Mouse (Mus musculus): ENCODE data around the gene Ctps.
"Not testable (repeated sequence)": the region's sequence is repeated elsewhere in the genome, so short reads cannot be mapped to it uniquely, and the experiment has no call there.

Gene Ctps

DNA sequence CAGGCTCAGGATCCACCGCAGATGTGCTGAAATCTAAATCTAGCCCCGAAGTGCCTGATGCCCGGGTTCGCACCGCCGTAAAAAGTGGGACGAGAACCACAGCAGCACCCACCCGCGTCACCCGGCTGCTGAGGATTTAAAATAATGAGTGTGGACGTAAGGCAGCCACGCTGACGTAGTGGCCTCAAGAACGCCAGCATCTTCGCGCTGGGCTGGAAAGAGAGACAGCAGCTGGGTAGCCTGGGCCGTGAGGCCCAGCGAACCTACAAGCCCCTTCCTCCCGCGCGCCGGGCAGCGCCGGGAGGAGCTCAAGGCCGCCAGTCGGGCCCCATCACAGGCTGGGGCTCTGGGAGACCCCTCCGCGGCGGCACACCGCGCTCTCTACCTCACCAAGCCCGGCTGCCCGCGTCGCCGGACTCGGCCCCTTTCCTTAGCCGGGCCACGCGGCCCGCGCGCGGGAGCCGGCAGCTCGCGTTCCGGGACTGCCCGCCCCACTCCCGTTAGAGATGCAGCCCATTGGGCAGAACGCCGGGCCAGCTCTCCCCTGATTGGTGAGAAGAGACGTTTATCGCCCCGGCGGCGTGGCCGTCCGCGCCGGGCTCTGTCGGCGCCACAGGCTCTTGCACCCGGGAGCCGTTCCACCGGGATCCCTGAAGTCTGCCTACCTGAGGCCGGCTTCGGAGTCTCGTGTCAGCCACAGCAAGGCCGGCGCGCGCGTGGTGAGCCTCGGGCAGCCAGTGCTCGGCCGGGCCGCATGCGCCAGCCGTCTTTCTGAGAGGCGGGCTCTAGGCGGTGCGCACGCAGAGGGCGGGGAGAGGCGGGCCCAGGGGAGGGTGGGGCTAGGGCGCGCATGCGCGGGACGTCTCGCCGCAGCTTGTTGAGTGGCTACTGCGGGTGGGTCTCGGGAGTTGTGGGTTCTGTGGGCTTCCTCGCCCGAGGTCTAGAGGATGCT, at the start of gene Ctps:
Gene Ctps (minus strand): TSS at position 791 of the 952 bp plus-strand sequence.
- DNase-seq (ENCODE audit: low spot score in 2 of 2) = peak; percentile 96 to 97

- no peak for DNase-seq (ENCODE audit: low spot score in 2 of 2)
Observed at GRCm38 (mm10) chr4:120616199-120617025, 46.3 kb upstream of the Ctps start.

DNA sequence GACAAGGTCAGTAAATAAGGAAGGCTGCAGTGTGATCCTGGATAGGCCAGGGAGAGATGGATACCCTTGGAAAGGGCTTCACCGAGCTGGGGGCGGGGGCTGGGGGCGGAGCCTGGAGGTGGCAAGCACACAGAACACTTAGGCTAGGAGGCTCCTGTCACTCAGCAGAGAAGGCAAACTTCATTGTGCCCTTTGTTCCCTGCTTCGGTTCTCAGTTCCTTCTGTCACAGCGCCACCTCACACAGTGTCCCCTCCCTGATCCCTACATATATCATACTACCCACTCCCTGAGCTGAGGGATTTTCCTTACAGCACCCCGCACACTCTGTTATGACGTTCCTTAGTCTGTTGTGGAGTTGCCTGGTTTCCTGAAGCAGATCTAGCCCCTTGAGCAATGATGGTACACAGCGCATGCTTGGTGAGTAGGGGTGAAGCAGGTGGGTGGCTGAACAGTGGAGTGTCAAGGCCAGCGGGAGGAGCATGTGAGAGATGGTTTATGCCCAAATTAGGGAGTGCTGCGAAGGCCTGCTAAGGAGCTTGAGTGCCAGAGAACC, 45.5 kb upstream of the Ctps start:
- DNase-seq (ENCODE audit: low spot score in 2 of 2) = peak; percentile 68 to 70

DNA sequence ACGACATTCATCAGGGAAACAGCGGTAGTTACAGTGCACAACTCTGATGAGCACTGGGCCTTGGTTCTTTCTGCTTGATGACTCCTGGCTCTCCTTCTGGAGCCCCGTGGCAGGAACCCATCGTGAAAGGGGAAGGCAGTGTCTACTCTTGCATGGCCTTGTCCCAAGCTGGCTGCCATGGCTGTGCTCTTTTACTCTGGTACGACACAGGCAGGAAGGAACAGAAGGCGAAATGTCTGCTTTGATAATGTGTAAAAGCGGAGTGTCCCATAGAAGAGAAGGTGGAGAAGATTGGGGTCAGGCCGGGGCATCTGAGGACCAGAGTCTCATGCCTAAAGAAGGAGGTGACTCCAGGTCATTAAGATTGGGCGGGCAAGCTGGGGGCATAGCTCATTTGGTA, 44.6 kb upstream of the Ctps start:
- no peak for DNase-seq (ENCODE audit: low spot score in 2 of 2)

- DNase-seq (ENCODE audit: low spot score in 2 of 2) = peak; percentile 83 to 86
Observed at GRCm38 (mm10) chr4:120613691-120614329, 43.7 kb upstream of the Ctps start.

- DNase-seq (ENCODE audit: low spot score in 2 of 2) = peak; percentile 62 to 64
Observed at GRCm38 (mm10) chr4:120612304-120613080, 42.4 kb upstream of the Ctps start.

DNA sequence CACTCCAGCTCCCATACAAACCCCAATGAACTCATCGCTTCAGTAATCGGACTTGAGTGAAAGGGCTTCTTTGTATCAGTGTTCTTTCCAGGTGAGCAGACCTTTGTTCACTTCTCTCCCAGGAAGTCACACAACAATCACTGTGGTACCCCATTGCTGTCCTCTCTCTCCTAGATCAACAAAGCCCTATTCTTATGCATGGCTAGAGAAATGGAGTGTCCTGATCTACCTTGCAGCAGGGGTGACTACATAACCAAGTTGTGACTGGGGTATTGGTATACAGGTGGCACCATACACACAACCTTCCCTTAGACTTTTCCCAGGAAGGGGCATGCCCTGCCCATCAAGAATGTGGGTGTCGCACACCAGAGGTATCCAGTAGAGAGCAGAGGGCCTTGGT, 40.9 kb upstream of the Ctps start:
- DNase-seq (ENCODE audit: low spot score in 2 of 2) = no peak

GRCm38 (mm10) chr4:120606941-120607340, 36.9 kb upstream of the Ctps start:
- no peak for DNase-seq (ENCODE audit: low spot score in 2 of 2)

GRCm38 (mm10) chr4:120602669-120603068, 32.6 kb upstream of the Ctps start:
- no peak for DNase-seq (ENCODE audit: low spot score in 2 of 2)

DNA sequence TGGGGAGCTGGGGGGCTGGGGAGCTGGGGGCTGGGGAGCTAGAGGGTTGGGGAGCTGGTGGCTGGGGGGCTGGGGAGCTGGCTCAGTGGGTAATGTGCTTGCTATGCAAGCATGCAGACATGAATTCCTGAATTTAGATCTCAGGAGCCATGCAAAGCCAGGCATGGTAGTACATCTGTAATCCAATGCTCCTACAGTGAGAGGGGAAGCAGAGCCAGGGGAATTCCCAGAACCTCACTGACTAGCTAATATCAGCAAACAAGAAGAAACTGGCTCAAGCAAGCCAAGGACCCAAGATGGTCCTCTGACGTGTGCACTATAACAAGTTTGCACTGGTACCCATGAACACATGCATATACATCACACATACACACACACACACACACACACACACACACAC, 31.7 kb upstream of the Ctps start:
- DNase-seq (ENCODE audit: low spot score in 2 of 2) = no peak

DNA sequence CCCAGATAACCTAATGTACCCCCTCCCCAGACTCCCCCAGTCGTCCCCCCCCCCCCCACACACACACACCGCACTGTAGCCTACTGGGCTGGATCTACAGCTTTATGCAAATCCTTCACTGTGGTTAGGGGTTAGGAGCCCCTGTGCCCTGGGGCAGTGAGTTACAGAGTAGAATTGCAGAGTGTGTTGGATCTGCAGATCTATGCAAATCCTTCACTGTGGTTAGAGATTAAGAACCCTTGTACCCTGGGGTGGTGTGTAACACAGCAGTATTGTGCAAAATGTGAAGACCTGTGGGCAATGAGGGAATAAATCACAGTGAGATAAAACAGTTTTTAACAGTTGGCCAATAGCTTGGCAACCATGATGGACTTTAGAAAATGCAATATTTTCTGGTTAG, 28.8 kb upstream of the Ctps start:
- no peak for DNase-seq (ENCODE audit: low spot score in 2 of 2)

GRCm38 (mm10) chr4:120596210-120596609, 26.1 kb upstream of the Ctps start:
- not testable (repeated sequence) for DNase-seq (ENCODE audit: low spot score in 2 of 2)

GRCm38 (mm10) chr4:120590973-120591372, 20.9 kb upstream of the Ctps start:
- no peak for DNase-seq (ENCODE audit: low spot score in 2 of 2)

- peak; percentile 31 to 47 for DNase-seq (ENCODE audit: low spot score in 2 of 2)
Observed at GRCm38 (mm10) chr4:120589815-120590422, 19.8 kb upstream of the Ctps start.

DNA sequence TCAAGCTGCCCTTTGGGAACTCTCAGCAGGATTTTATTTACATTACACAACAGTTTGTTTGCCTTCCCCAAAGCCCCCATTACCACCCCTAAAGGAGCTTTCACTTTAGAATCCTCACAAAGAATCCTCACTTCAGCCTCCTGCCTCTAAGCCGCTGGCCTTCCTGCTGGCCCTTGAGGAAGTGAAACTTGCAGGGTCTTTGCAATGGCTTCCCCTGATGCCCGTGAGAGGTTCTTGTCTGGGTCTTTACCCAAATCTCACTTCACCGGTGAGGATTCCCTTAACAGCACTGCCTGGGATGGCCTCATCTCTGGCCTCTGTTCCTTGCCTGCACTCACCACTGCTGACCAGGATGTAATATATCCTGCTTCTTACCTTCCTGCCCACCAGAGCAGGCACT, 19.0 kb upstream of the Ctps start:
- no peak for DNase-seq (ENCODE audit: low spot score in 2 of 2)

DNA sequence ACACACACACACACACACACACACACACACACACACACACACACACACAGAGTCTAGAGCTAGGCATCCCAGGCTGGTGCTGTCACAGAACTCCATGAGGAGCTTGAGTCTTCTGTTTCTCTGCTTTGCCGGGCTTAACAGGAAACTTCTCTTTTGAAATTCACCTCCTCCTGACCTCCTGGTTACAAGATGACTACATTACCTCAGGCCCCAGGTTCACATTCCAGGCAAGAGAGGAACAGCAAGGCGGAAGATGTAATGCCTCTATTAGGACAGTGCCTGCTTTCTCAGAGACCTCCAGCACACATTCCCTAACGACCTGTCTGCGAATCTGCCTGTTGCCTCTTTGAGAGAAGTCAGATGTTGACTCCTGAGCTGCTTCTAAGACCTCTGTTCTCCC, 18.4 kb upstream of the Ctps start, which contains the start of gene Gm8439:
Gene Gm8439 (plus strand): TSS at position 301 of the 400 bp plus-strand sequence.
- DNase-seq (ENCODE audit: low spot score in 2 of 2) = no peak

- DNase-seq (ENCODE audit: low spot score in 2 of 2) = no peak
Observed at GRCm38 (mm10) chr4:120586986-120587385, 16.9 kb upstream of the Ctps start.

DNA sequence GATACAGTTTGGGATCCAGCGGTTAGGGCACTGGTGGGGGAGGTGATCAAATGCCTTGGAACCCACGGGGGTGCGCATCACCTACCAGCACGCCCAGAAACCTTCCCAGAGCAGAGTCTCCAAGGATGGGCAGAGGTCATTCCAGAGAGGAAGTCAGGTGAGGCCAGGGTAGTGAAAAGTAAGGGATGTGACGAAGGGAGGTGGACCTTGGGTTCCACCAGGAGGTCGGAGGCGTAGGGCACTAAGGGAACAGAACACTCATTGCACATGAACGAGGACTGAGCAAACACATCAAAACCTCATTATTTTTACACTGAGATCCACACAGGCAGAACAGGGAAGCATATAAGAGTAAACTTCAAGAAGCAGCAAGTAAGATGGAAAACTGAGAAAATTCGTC, 11.6 kb upstream of the Ctps start:
- DNase-seq (ENCODE audit: low spot score in 2 of 2) = no peak

- no peak for DNase-seq (ENCODE audit: low spot score in 2 of 2)
Observed at GRCm38 (mm10) chr4:120580894-120581293, 10.8 kb upstream of the Ctps start.

DNA sequence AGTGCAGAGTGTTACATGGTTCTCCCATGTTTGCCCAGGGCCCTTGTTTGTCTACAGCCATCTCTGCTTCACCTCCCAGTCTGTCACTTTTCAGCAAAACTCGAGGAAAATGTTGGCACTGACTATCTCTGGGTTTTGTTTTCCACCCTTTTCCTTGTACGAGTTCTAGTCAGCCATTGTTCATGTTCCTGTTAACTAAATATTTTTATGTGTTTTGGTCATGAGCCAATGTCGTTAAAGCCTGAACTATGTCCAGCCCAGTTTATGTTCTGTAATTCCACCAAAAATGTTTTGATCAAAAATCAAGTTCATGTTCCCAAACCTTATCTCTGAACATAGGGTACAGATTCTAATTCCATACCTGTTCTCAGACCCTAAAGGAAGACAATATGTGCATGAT, 1.6 kb upstream of the Ctps start:
- no peak for DNase-seq (ENCODE audit: low spot score in 2 of 2)
